Mouse (Mus musculus) bone marrow, adult 2 months (tissue): ENCODE measurements around the gene Qprt. TPM values are rescaled to one million over a fixed set of nuclear protein-coding genes. Genes with fewer than 3 reads are reported as not detected.

Source experiments
- H3K27ac ChIP-seq: fragments of 200-500 bp; 2 replicates; pipeline ENCODE4 v1.5.1; 2012; ENCODE audit warnings: low read depth, mild to moderate bottlenecking, control low read depth, inconsistent platforms, low read length; ENCODE audit not compliant: control insufficient read depth, poor library complexity, insufficient read depth
- H3K4me1 ChIP-seq: fragments of 200-500 bp; 2 replicates; pipeline ENCODE4 v1.6.1; 2011; ENCODE audit warnings: low read length; ENCODE audit not compliant: control insufficient read depth, insufficient read depth
- H3K4me3 ChIP-seq: fragments of 200-500 bp; replicated peaks from 2 replicates; pipeline ENCODE3; 2011; ENCODE audit warnings: mild to moderate bottlenecking, low read depth, low read length, control low read depth; ENCODE audit not compliant: control insufficient read depth
- CTCF ChIP-seq: fragments of 200-500 bp; IDR thresholded peaks from 2 replicates; pipeline ENCODE4 v1.5.1; 2011; ENCODE audit warnings: low read length, control low read depth; ENCODE audit not compliant: control insufficient read depth, insufficient read depth
- POLR2A ChIP-seq: fragments of 200-500 bp; IDR thresholded peaks from 2 replicates; pipeline ENCODE4 v1.6.1; 2011; ENCODE audit warnings: low read depth, mild to moderate bottlenecking, control low read depth, low read length, borderline replicate concordance; ENCODE audit not compliant: control insufficient read depth
- WGBS: fragments of 180-500 bp; shearing (Covaris S2); methylation state at CpG from one replicate; pipeline ENCODE4 v1.1.7; 2018; 5-methylcytosine and 5-hydroxymethylcytosine counted together
- polyA plus RNA-seq: library from polyadenylated mRNA; stranded (reverse); fragments of >200 nt; gene quantifications from 2 replicates; pipeline ENCODE4 v1.2.4, GENCODE M21; 2011; ENCODE audit warnings: low replicate concordance; ENCODE audit not compliant: missing spikeins, insufficient read depth, insufficient read length

Gene Qprt
- polyA plus RNA-seq, 1 experiment: 10.6 TPM

- Histone ChIP-seq H3K4me3 (no peak overlapping the region), H3K4me1 (peaks cover 3% of the 10 kb centered on the region; the same call in 1 of the 2 replicates), H3K27ac (no peak overlapping the region)
- WGBS: 91% methylated on average over 5 of the region's 5 CpGs
- TF ChIP-seq CTCF: no peak
Measured at GRCm38 (mm10) chr7:127076188-127076587, 45.8 kb downstream of the Qprt start.

GRCm38 (mm10) chr7:127073221-127073620, 48.8 kb downstream of the Qprt start:
- Histone ChIP-seq H3K4me3 (no peak overlapping the region), H3K27ac (no peak overlapping the region), H3K4me1 (peaks cover 1% of the 10 kb centered on the region; the same call in 1 of the 2 replicates)
- 90% methylated on average over 4 of the region's 4 CpGs for WGBS
- TF ChIP-seq CTCF: no peak
- TF ChIP-seq POLR2A: no peak

GRCm38 (mm10) chr7:127070871-127071413, 51.1 kb downstream of the Qprt start:
- no peak overlapping the region for H3K4me3 ChIP-seq
- TF ChIP-seq POLR2A: no peak
- no peak for TF ChIP-seq CTCF
- WGBS: 70% methylated on average over 4 of the region's 4 CpGs
- H3K4me1 ChIP-seq: no peaks in the 10 kb centered on the region
- H3K27ac ChIP-seq: no peak overlapping the region

GRCm38 (mm10) chr7:127066317-127066716, 55.7 kb downstream of the Qprt start:
- no peak overlapping the region for H3K4me3 ChIP-seq
- no peak overlapping the region for H3K27ac ChIP-seq
- no peaks in the 10 kb centered on the region; the same call in 1 of the 2 replicates for H3K4me1 ChIP-seq
- 80% methylated on average over 4 of the region's 4 CpGs for WGBS
- TF ChIP-seq CTCF (no peak), POLR2A (no peak)

- H3K27ac ChIP-seq: no peak overlapping the region
- H3K4me1 ChIP-seq: no peaks in the 10 kb centered on the region; the same call in 1 of the 2 replicates
- WGBS: 72% methylated on average over 6 of the region's 6 CpGs
- TF ChIP-seq CTCF: peak; percentile 37
- no peak for TF ChIP-seq POLR2A
- H3K4me3 ChIP-seq: no peak overlapping the region
Measured at GRCm38 (mm10) chr7:127065538-127065937, 56.5 kb downstream of the Qprt start.

Other genes with a start within 250 kb of the Qprt start
- 113 and 149 TPM in 2 replicates for gene Taok2, start 237.5 kb downstream of the Qprt start, polyA plus RNA-seq
- 39.9 and 76.2 TPM in 2 replicates for gene Tmem219, start 199.3 kb downstream of the Qprt start, polyA plus RNA-seq
- 4.0 and 17.3 TPM in 2 replicates for gene Kctd13, start 193.3 kb downstream of the Qprt start, polyA plus RNA-seq
- not detected in 2 replicates for gene Asphd1, start 172.6 kb downstream of the Qprt start, polyA plus RNA-seq
- gene Sez6l2, start 171.7 kb downstream of the Qprt start, polyA plus RNA-seq: 0.83 and 3.5 TPM in 2 replicates
- 51.4 and 89.1 TPM in 2 replicates for gene Cdipt, start 146.3 kb downstream of the Qprt start, polyA plus RNA-seq
- gene Cdiptos, start 146.1 kb downstream of the Qprt start, polyA plus RNA-seq: 2.3 and 2.4 TPM in 2 replicates
- 6.3 and 15.1 TPM in 2 replicates for gene Mvp, start 107.6 kb downstream of the Qprt start, polyA plus RNA-seq
- not detected in 2 replicates for gene Pagr1b, start 105.7 kb downstream of the Qprt start, polyA plus RNA-seq
- 20.4 TPM in 1 of 2 replicates, not detected in the other for gene Pagr1a, start 104.9 kb downstream of the Qprt start, polyA plus RNA-seq
- gene Gm42742, start 101.1 kb downstream of the Qprt start, polyA plus RNA-seq: 11.2 and 52.5 TPM in 2 replicates
- gene Prrt2, start 101.0 kb downstream of the Qprt start, polyA plus RNA-seq: 5.3 TPM in 1 of 2 replicates, not detected in the other
- gene Maz, start 95.2 kb downstream of the Qprt start, polyA plus RNA-seq: 153 and 314 TPM in 2 replicates
- gene Kif22, start 79.8 kb downstream of the Qprt start, polyA plus RNA-seq: 114 and 164 TPM in 2 replicates
- 3.1 TPM in 1 of 2 replicates, not detected in the other for gene Zg16, start 34.9 kb downstream of the Qprt start, polyA plus RNA-seq
- gene AI467606, start 30.9 kb downstream of the Qprt start, polyA plus RNA-seq: 13.6 and 36.8 TPM in 2 replicates
- 29.7 and 49.2 TPM in 2 replicates for gene Spn, start 15.6 kb upstream of the Qprt start, polyA plus RNA-seq
- 46.6 and 64.1 TPM in 2 replicates for gene Cd2bp2, start 73.8 kb upstream of the Qprt start, polyA plus RNA-seq
- 53.6 and 84.9 TPM in 2 replicates for gene Tbc1d10b, start 86.2 kb upstream of the Qprt start, polyA plus RNA-seq
- gene Mylpf, start 86.7 kb upstream of the Qprt start, polyA plus RNA-seq: 32.2 and 126 TPM in 2 replicates
- gene Zfp553, start 110.8 kb upstream of the Qprt start, polyA plus RNA-seq: 2.6 and 6.6 TPM in 2 replicates
- 76.8 and 153 TPM in 2 replicates for gene Sept1, start 110.9 kb upstream of the Qprt start, polyA plus RNA-seq
- gene Zfp771, start 122.0 kb upstream of the Qprt start, polyA plus RNA-seq: 10.6 and 13.1 TPM in 2 replicates
- gene Dctpp1, start 138.5 kb upstream of the Qprt start, polyA plus RNA-seq: 23.2 and 50.6 TPM in 2 replicates
- 28.4 and 64.7 TPM in 2 replicates for gene Sephs2, start 151.8 kb upstream of the Qprt start, polyA plus RNA-seq
- 11.9 and 51.9 TPM in 2 replicates for gene Itgal, start 174.0 kb upstream of the Qprt start, polyA plus RNA-seq
- 2.9 and 5.1 TPM in 2 replicates for gene Zfp768, start 223.4 kb upstream of the Qprt start, polyA plus RNA-seq